Mouse (Mus musculus): Measurements from ENCODE around the gene Mmp20.

Gene Mmp20

DNA sequence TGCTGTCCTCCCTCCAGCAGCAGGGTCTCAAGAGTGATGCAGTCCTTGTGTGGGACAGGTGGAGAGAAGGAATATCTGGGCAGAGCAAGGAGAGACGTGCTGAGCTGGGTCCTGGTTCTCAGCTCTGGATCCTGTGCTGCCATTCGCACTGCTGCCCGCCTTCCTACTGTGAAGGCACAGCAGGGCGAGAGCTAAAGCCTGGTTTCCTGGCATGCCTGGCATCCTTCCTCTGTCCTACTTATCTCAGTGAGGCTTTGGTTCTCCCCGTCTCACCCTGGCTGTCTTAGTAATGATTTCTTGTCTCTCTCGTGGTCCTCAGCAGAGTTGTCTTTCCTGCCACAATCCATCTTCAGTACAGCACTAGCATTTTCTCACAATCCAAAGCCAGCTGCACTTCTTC, 61.8 kb downstream of the Mmp20 start:
- no peak for DNase-seq (ENCODE audit: low spot score in 2 of 2)

DNA sequence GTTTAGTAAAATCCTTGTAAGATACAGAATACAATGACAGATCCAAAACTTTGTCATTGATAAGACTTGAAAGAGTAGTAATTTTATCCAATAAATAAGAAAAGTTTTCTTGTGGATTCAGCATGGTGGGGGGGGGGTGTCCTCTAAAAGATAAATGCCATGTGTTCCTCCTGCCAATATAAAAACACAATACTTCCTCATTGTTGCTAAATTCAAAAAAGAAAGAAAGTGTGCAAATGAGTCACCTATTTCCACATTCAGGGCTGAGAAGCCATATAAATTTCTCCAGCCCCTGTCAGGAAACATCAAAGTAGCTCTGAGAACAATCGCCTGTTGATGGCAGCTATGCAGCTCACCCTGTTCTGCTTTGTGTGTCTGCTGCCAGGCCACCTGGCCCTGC, 63.8 kb downstream of the Mmp20 start, which contains the start of gene Mmp7:
TSS of gene Mmp7 (plus strand) at position 301 of the 400 bp plus-strand sequence.
- DNase-seq (ENCODE audit: low spot score in 2 of 2), result no peak

DNA sequence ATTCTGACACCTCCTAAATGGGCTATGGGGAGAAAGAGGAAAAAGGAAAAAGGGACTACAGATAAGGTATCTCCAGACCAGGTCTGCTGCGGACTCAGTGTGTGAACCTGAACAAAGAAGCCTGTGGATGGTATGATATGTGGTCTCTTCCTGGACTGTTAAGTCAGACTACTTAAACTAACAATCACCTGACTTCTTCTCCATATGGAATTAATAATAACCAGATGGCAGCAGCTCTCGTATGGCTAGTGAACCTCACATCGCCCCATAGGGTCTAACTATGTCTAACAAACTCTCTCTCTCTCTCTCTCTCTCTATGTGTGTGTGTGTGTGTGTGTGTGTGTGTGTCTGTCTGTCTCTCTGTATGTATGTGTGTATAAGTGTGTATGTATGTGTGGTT, 65.9 kb downstream of the Mmp20 start:
- no peak for DNase-seq (ENCODE audit: low spot score in 2 of 2)

DNA sequence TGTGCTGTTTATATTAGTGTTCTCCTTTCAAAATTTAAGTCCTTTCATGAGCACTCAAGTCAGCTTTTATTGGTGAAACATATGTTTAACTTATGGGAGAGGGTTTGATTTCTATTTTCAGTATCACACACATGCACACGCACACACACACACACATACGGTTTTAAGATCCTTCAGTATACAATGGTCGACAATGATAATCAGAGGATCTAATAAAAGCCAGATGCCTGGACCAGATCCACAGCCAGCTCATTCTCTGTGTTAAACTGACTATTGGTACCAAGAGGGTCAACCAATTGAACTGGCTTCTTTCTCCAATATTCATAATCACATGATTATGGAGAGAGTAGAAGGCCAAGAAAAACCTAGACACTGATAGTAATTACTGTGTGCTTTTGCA, 67.6 kb downstream of the Mmp20 start:
- no peak for DNase-seq (ENCODE audit: low spot score in 2 of 2)

DNA sequence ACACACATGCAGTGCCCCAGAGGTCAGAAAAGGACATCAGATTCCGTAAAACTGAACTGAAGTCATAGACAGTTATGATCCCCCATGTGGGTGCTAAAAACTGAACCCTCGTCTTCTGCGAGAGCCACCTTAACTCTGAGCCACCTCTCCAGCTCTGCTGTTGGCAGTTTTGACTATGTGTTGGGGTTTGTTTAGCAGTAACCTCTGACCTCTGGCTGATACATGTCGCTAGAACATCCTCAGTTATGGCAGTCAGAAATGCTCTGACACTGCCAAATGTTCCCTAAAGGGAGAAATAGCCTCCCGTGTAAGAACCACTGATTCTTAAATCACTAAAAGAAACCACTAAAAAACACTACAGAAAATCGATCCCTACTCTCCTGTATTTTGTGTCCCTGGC, 80.7 kb downstream of the Mmp20 start:
- no peak for DNase-seq (ENCODE audit: low spot score in 2 of 2)

DNA sequence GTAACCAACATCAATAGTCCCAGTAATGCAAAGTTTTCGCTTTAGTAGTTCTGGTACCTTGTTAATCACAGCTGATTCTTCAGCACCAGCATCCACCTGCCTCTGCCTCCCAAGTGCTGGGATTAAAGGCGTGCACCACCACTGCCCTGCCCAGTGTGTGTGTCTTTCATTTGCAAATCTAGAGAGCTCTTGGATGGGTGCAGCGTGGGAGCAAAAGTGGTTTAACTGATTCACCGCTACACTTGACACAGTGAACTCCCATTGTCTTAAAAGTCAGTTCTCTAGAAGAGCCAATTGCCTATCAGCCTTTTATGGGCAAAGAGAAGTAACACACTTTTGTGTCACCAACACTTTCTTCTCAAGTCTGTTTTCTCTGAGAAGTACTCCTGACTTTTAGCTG, 83.2 kb downstream of the Mmp20 start:
- DNase-seq (ENCODE audit: low spot score in 2 of 2), result no peak

DNA sequence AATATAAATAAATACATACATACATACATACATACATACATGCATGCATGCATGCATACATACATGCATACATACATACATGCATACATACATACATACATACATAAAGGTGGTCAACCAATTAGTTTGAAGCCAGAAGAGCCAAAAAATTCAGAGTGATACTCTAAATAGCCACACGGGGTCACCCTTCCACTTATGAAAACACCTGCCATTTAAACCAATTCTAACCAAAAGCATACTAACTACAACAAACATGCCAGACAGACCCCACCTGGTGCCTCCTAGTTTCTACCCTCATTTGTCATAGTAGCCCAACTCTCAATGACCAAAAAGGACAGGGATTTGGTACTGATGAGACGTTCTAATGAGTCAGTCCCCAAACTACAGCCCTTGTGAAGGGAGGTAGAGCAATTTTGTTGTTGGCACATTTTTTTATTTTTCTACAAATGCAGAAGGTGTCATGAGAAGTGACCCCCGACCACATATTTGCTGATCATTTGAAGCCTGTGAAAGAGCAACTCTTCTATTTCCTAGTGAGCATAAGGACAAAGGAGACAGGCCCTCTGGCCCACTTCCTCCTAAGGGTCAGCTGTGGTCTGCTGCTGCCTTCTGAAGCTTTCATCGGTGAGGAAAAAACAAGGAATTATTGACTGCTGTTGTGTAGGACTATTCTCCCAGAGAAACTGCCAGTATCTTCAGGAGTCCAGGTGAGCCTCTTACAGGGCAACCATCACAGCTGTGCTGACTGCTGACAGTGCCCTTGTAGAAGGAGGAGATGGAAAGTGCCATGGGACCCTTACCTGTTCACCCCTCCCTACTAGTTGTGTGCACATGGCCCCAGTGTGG, 86.3 kb downstream of the Mmp20 start:
- DNase-seq (ENCODE audit: low spot score in 2 of 2), result peak; percentile 63 to 67

DNA sequence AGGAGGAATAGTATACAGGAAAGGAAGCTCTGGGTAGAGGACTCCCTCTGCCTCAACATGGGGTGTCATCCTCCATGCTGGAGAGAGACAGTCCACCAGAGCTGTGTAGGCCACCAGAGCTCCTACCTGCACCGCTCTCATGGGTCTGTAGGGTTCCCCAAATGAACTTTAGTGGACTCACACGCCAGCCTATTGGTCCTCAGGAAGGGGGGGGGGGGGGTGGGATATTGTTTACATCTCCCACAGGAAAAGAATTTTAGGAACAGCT, 86.8 kb downstream of the Mmp20 start:
- no peak for DNase-seq (ENCODE audit: low spot score in 2 of 2)

DNA sequence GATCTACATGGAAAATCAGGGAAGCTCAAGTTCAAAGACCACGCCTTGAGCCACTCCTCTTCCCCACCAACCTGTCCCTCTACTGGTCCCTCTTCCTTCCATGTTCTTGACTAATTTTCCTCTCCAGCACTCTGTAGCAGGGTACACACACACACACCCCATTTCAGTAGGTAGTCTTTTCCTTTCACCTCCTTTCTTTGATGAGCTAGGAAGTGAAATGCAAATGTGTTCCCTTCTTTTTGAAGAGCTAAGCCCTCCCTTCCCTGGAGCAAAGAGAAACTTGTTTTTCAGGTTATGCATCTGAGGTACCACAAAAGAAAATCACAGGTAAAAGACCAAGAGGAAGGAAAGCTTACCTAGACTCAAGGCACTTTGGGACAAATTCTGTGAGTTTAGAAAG, 93.5 kb downstream of the Mmp20 start:
- no peak for DNase-seq (ENCODE audit: low spot score in 2 of 2)

All from right cerebral cortex, adult 2 months (tissue).